Comparison of ENCODE assay signal across 8 mouse cellular contexts in the genomic region with DNA sequence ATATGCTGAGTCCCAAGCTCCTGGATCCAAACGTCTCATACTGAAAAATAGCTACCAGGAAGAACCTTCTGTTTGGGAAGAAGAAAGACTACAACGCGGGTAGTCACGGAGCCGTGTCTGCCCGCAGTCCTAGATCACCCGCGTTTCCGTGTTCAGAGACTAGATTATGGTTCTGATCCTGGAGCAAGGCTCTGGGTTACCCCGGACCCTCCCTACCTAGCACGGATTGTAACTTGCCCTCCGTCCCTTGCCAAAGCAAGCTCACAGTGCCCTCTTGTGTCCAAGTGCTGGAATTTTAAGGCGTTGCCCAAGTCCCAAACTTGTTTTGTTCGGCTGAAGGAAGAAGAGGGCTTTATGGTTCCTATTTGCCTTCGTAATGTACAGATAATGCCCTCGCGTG. TPM values are rescaled to one million over a fixed set of nuclear protein-coding genes. Genes with fewer than 3 reads are reported as not detected.
DNase-seq lines count a peak whose midpoint lies in the region; ATAC-seq and TF ChIP-seq lines count a peak whose summit lies in the region.

No protein-coding gene starts in this region.

- H3K4me2 ChIP-seq in embryonic facial prominence, embryonic 11.5 days (ENCODE audit: low read depth, low read length), result peak overlapping the region; percentile 33
- H3K4me2 ChIP-seq in limb, embryonic 11.5 days (ENCODE audit: low read depth, severe bottlenecking), result peak overlapping the region; percentile 31
- peak overlapping the region; percentile 92 for H3K4me2 ChIP-seq in midbrain, embryonic 14.5 days (ENCODE audit: low read length)
- H3K4me2 ChIP-seq in stomach, embryonic 16.5 days (ENCODE audit: low read depth, low read length), result peak overlapping the region; percentile 56

- TF ChIP-seq EP300 in heart, adult 2 months (IDR thresholded peaks at IDR 0.05; ENCODE audit: insufficient read depth, low read depth, low read length), result peak; percentile 96

- no peaks in the 10 kb centered on the region for H3K4me1 ChIP-seq in embryonic facial prominence, embryonic 11.5 days (ENCODE audit: control insufficient read depth, insufficient read depth, low read length)
- H3K4me1 ChIP-seq in heart, adult 2 months (ENCODE audit: control insufficient read depth, insufficient read depth, low read length), result no peaks in the 10 kb centered on the region; the same call in 1 of the 2 replicates
- no peaks in the 10 kb centered on the region for H3K4me1 ChIP-seq in kidney, adult 2 months (ENCODE audit: control insufficient read depth, insufficient read depth, low read length)
- H3K4me1 ChIP-seq in limb, embryonic 11.5 days (ENCODE audit: control insufficient read depth, insufficient read depth, low read length), result peaks cover 5% of the 10 kb centered on the region; the same call in 1 of the 2 replicates
- peaks cover 21% of the 10 kb centered on the region for H3K4me1 ChIP-seq in midbrain, embryonic 14.5 days (ENCODE audit: control insufficient read depth, insufficient read depth, low read length)
- H3K4me1 ChIP-seq in stomach, embryonic 16.5 days (ENCODE audit: control insufficient read depth, insufficient read depth, low read length), result peaks cover 11% of the 10 kb centered on the region

- 2% methylated on average over 17 of the region's 17 CpGs for WGBS in embryonic facial prominence, embryonic 11.5 days
- 2% methylated on average over 17 of the region's 17 CpGs for WGBS in heart, adult 2 months
- 2% methylated on average over 17 of the region's 17 CpGs for WGBS in kidney, adult 2 months
- WGBS in limb, embryonic 11.5 days, result 2% methylated on average over 17 of the region's 17 CpGs
- WGBS in midbrain, embryonic 14.5 days, result 2% methylated on average over 17 of the region's 17 CpGs
- 1% methylated on average over 17 of the region's 17 CpGs for WGBS in stomach, embryonic 16.5 days

- DNase-seq in thymus, postnatal 14 days, result peak; percentile 12
- DNase-seq in thymus, adult 18-20 months, result no peak
- peak; percentile 93 for DNase-seq in embryonic facial prominence, embryonic 11.5 days (ENCODE audit: low spot score)
- peak; percentile 74 to 77 for DNase-seq in heart, adult 2 months
- DNase-seq in kidney, adult 2 months, result peak; percentile 68
- peak; percentile 82 for DNase-seq in limb, embryonic 11.5 days (ENCODE audit: low spot score)
- DNase-seq in midbrain, embryonic 14.5 days, result peak; percentile 95

- peak; percentile 95 for TF ChIP-seq CTCF in heart, adult 2 months (IDR thresholded peaks at IDR 0.05)
- peak; percentile 97 for TF ChIP-seq CTCF in kidney, adult 2 months (conservative IDR thresholded peaks at IDR 0.05; ENCODE audit: insufficient read depth, insufficient read length, low read depth, low read length)

- no peak overlapping the region for H3K27ac ChIP-seq in embryonic facial prominence, embryonic 11.5 days (replicated peaks; ENCODE audit: low read depth, low read length)
- peak overlapping the region; percentile 12; the same call in 1 of the 2 replicates for H3K27ac ChIP-seq in heart, adult 2 months
- no peak overlapping the region for H3K27ac ChIP-seq in kidney, adult 2 months (ENCODE audit: insufficient read depth, low read depth, low read length)
- H3K27ac ChIP-seq in limb, embryonic 11.5 days (replicated peaks; ENCODE audit: low read depth, low read length), result no peak overlapping the region
- no peak overlapping the region for H3K27ac ChIP-seq in midbrain, embryonic 14.5 days (replicated peaks; ENCODE audit: low read depth, low read length)
- no peak overlapping the region for H3K27ac ChIP-seq in stomach, embryonic 16.5 days (ENCODE audit: low read length)

- H3K36me3 ChIP-seq in embryonic facial prominence, embryonic 11.5 days (replicated peaks; ENCODE audit: control insufficient read depth, insufficient read depth, low read depth, low read length), result no peaks in the 10 kb centered on the region
- H3K36me3 ChIP-seq in heart, adult 2 months (ENCODE audit: control insufficient read depth, insufficient read depth, low read length), result no peaks in the 10 kb centered on the region; the same call in 1 of the 2 replicates
- no peaks in the 10 kb centered on the region for H3K36me3 ChIP-seq in kidney, adult 2 months (ENCODE audit: control insufficient read depth, insufficient read depth, low read length)
- H3K36me3 ChIP-seq in limb, embryonic 11.5 days (ENCODE audit: control insufficient read depth, insufficient read depth, low read length), result no peaks in the 10 kb centered on the region
- H3K36me3 ChIP-seq in midbrain, embryonic 14.5 days (ENCODE audit: control insufficient read depth, insufficient read depth, low read length), result no peaks in the 10 kb centered on the region
- H3K36me3 ChIP-seq in stomach, embryonic 16.5 days (ENCODE audit: control insufficient read depth, insufficient read depth, low read length), result no peaks in the 10 kb centered on the region

- peak; percentile 53 for ATAC-seq in embryonic facial prominence, embryonic 11.5 days (replicated peaks; ENCODE audit: insufficient number of reproducible peaks, low FRiP score, low TSS enrichment, low read depth)
- ATAC-seq in limb, embryonic 11.5 days (ENCODE audit: insufficient number of reproducible peaks, low FRiP score, low TSS enrichment, low read depth), result no peak
- ATAC-seq in midbrain, embryonic 14.5 days (ENCODE audit: low FRiP score, low TSS enrichment), result peak; percentile 59; the same call in 1 of the 2 replicates
- ATAC-seq in stomach, embryonic 16.5 days (ENCODE audit: insufficient read depth, low FRiP score), result peak; percentile 67; the same call in 1 of the 2 replicates

- H3K79me2 ChIP-seq in heart, adult 2 months (replicated peaks; ENCODE audit: control insufficient read depth, insufficient read depth, low read length), result no peaks in the 10 kb centered on the region

- H3K4me3 ChIP-seq in embryonic facial prominence, embryonic 11.5 days (ENCODE audit: low read depth, low read length), result no peak overlapping the region
- H3K4me3 ChIP-seq in heart, adult 2 months, result peak overlapping the region; percentile 38
- H3K4me3 ChIP-seq in kidney, adult 2 months (ENCODE audit: insufficient read depth, low read depth, low read length), result no peak overlapping the region
- no peak overlapping the region for H3K4me3 ChIP-seq in limb, embryonic 11.5 days (ENCODE audit: low read depth, low read length)
- no peak overlapping the region; the same call in 1 of the 2 replicates for H3K4me3 ChIP-seq in midbrain, embryonic 14.5 days (replicated peaks; ENCODE audit: low read depth, low read length)
- H3K4me3 ChIP-seq in stomach, embryonic 16.5 days (replicated peaks; ENCODE audit: low read length), result peak overlapping the region; percentile 37

- H3K27me3 ChIP-seq in embryonic facial prominence, embryonic 11.5 days (ENCODE audit: control insufficient read depth, insufficient read depth, low read length), result 0 out of 2 replicates have a peak, but pooled peaks cover 4% of the 10 kb centered on the region
- H3K27me3 ChIP-seq in heart, adult 2 months (ENCODE audit: control insufficient read depth, insufficient read depth, low read length), result no peaks in the 10 kb centered on the region
- no peaks in the 10 kb centered on the region for H3K27me3 ChIP-seq in kidney, adult 2 months (replicated peaks; ENCODE audit: control insufficient read depth, insufficient read depth, low read length)
- H3K27me3 ChIP-seq in limb, embryonic 11.5 days (ENCODE audit: control insufficient read depth, insufficient read depth, low read length), result peaks cover 15% of the 10 kb centered on the region
- H3K27me3 ChIP-seq in midbrain, embryonic 14.5 days (ENCODE audit: control insufficient read depth, insufficient read depth, low read length), result no peaks in the 10 kb centered on the region
- no peaks in the 10 kb centered on the region; the same call in 1 of the 2 replicates for H3K27me3 ChIP-seq in stomach, embryonic 16.5 days (ENCODE audit: control insufficient read depth, insufficient read depth, low read length)

- TF ChIP-seq POLR2A in heart, adult 2 months (IDR thresholded peaks at IDR 0.05; ENCODE audit: insufficient read depth, low read depth, low read length), result 0 out of 2 replicates have a peak, but pooled peaks have one; percentile 33
- TF ChIP-seq POLR2A in kidney, adult 2 months (IDR thresholded peaks at IDR 0.05; ENCODE audit: low read depth, low read length), result no peak

- intact Hi-C loops in heart, adult 2 months (cut with DNase I), result loop anchor here (1.0 to 10.0 kb wide), 6 partner anchors 80 to 665 kb away; no protein-coding TSS in a partner anchor

- H3K9me3 ChIP-seq in embryonic facial prominence, embryonic 11.5 days (replicated peaks; ENCODE audit: control insufficient read depth, low read length), result no peaks in the 10 kb centered on the region
- no peaks in the 10 kb centered on the region for H3K9me3 ChIP-seq in limb, embryonic 11.5 days (ENCODE audit: control insufficient read depth, low read length)
- no peaks in the 10 kb centered on the region for H3K9me3 ChIP-seq in midbrain, embryonic 14.5 days (ENCODE audit: control insufficient read depth, low read length)
- no peaks in the 10 kb centered on the region for H3K9me3 ChIP-seq in stomach, embryonic 16.5 days (replicated peaks; ENCODE audit: control insufficient read depth, low read length)

- no peak overlapping the region for H3K9ac ChIP-seq in embryonic facial prominence, embryonic 11.5 days (replicated peaks; ENCODE audit: low read length)
- H3K9ac ChIP-seq in heart, adult 2 months (ENCODE audit: low read depth, low read length), result peak overlapping the region; percentile 71
- no peak overlapping the region for H3K9ac ChIP-seq in limb, embryonic 11.5 days (ENCODE audit: low read length)
- H3K9ac ChIP-seq in midbrain, embryonic 14.5 days (replicated peaks; ENCODE audit: low read length), result no peak overlapping the region; the same call in 1 of the 2 replicates
- peak overlapping the region; percentile 61 for H3K9ac ChIP-seq in stomach, embryonic 16.5 days (ENCODE audit: low read length)

RNA-seq across cellular contexts. Expression of a gene that starts 1.9 kb away (rescaled TPM):
- 5.9 and 7.8 TPM in 2 replicates for polyA plus RNA-seq in embryonic facial prominence, embryonic 11.5 days (2014; fragmentation: Nextera tagmentation; extraction: Ambion mirVana)
- 1 to 10 TPM; 3.0 to 3.8 TPM for total RNA-seq in heart, adult 2 months (2021)
- 1.2 and 1.7 TPM in 2 replicates for polyA plus RNA-seq in heart, adult 2 months (2012; rRNA removed)
- 0.39 and 0.50 TPM in 2 replicates for polyA plus RNA-seq in kidney, adult 2 months (2012; rRNA removed)
- polyA plus RNA-seq in limb, embryonic 11.5 days (2014; fragmentation: Nextera tagmentation; extraction: Ambion mirVana), result 2.7 and 3.2 TPM in 2 replicates
- 9.1 and 9.3 TPM in 2 replicates for polyA plus RNA-seq in midbrain, embryonic 14.5 days (2014; fragmentation: Nextera tagmentation; extraction: Ambion mirVana)
- polyA plus RNA-seq in stomach, embryonic 16.5 days (2015; fragmentation: Nextera tagmentation; extraction: Ambion mirVana), result 5.4 TPM in 2 replicates

Comparison
In these comparisons a context has a peak if more than half of its experiments do, and no peak if none do; other contexts are left out.
1. DNase-seq: peak in thymus, postnatal 14 days (single experiment), embryonic facial prominence, embryonic 11.5 days (single experiment), heart, adult 2 months (2 of 2), kidney, adult 2 months (single experiment), limb, embryonic 11.5 days (single experiment) and midbrain, embryonic 14.5 days (single experiment); none in thymus, adult 18-20 months (0 of 2).
2. H3K4me2 ChIP-seq: peak in every context shown above with its lines; median percentile 92 in midbrain, embryonic 14.5 days; 56 in stomach, embryonic 16.5 days; 33 in embryonic facial prominence, embryonic 11.5 days; 31 in limb, embryonic 11.5 days.
3. H3K4me3 ChIP-seq: peak in heart, adult 2 months (single experiment) and stomach, embryonic 16.5 days (single experiment); none in embryonic facial prominence, embryonic 11.5 days (single experiment), kidney, adult 2 months (single experiment), limb, embryonic 11.5 days (single experiment) and midbrain, embryonic 14.5 days (single experiment).
4. H3K9ac ChIP-seq: peak in heart, adult 2 months (single experiment) and stomach, embryonic 16.5 days (single experiment); none in embryonic facial prominence, embryonic 11.5 days (single experiment), limb, embryonic 11.5 days (single experiment) and midbrain, embryonic 14.5 days (single experiment).